8 mouse cellular contexts compared by ENCODE assay signal in the genomic region with DNA sequence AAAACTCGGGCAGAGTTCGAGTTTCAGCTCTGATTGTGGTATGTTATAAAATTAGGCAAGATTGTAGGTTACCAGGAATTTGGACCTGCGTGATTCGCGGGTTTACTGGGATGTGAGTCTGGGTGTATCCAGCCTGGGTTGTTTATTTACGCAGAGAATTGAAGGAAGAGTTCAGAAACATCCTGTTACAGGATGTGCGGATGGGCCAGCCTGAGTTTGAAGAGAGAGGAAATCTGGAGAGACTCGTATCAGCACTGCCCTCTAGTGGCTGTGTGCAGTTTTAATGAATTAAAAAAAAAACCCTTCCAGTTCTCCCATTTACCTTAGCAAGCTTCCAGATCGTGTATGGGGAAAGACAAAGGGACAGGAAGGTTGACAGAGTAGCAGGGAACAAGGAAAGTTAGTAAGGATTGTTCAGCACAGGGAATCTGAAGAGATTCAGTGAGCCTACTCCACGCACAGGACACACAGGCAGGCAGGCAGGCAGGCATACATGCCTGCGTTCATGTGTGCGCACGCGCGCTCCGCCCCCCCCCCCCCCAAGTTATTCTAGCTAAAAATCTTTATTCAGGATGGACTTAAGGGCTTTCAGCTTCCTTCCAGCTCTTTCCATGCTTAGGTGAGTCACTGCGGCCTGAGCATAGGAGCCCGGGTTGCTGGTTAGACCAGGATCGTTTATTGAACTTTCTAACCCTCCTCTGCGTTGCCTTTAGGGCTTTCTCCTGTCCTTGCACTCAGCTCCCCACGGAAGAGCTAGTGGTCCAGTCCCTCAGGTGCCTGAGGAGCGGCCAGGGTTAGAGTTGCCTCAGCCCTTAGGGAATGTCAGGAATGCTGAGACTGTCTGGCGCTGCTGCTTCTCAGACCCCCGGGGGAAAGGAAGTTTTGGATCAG.
DNase-seq lines count a peak whose midpoint lies in the region; ATAC-seq and TF ChIP-seq lines count a peak whose summit lies in the region.

No protein-coding gene starts in this region.

- TF ChIP-seq CTCF in CH12.LX (conservative IDR thresholded peaks at IDR 0.05 in 1 of 2, IDR thresholded peaks at IDR 0.05 in 1 of 2; ENCODE audit: low read depth in 2 of 2, low read length in 2 of 2), result peak; percentile 65
- TF ChIP-seq CTCF in intestine, postnatal 0 days (IDR thresholded peaks at IDR 0.05; ENCODE audit: low read depth), result peak; percentile 84
- peak; percentile 42; the same call in 1 of the 2 replicates for TF ChIP-seq CTCF in liver, adult 2 months (IDR thresholded peaks at IDR 0.05; ENCODE audit: low read depth, low read length)
- TF ChIP-seq CTCF in midbrain, postnatal 0 days (IDR thresholded peaks at IDR 0.05), result peak; percentile 83

- H3K4me1 ChIP-seq in CH12.LX (ENCODE audit: control insufficient read depth in 1 of 2, insufficient read depth in 2 of 2), result peaks cover 0 to 18% of the 10 kb centered on the region in 2 experiments; a peak in 2 of 4 replicates
- no peaks in the 10 kb centered on the region for H3K4me1 ChIP-seq in intestine, postnatal 0 days (replicated peaks; ENCODE audit: control insufficient read depth, insufficient read depth, low read length)
- peaks cover 27% of the 10 kb centered on the region for H3K4me1 ChIP-seq in liver, adult 2 months (ENCODE audit: control insufficient read depth, insufficient read depth, low read length)
- H3K4me1 ChIP-seq in midbrain, postnatal 0 days (ENCODE audit: insufficient read depth, low read length), result no peaks in the 10 kb centered on the region

- no peaks in the 10 kb centered on the region for H3K9me3 ChIP-seq in CH12.LX (replicated peaks; ENCODE audit: low read length)
- no peaks in the 10 kb centered on the region for H3K9me3 ChIP-seq in intestine, postnatal 0 days (ENCODE audit: control insufficient read depth)
- no peaks in the 10 kb centered on the region for H3K9me3 ChIP-seq in midbrain, postnatal 0 days (ENCODE audit: low read length)

- dilution Hi-C loops in CH12.LX (cut with MboI; ENCODE audit: extremely low pct_ligation_motif_present, extremely low pct_unique_long_range_greater_than_20kb, low sequenced_read_pairs), result no loop called here

- H3K27me3 ChIP-seq in CH12.LX (replicated peaks), result no peaks in the 10 kb centered on the region
- no peaks in the 10 kb centered on the region for H3K27me3 ChIP-seq in intestine, postnatal 0 days (replicated peaks; ENCODE audit: control insufficient read depth, insufficient read depth, low read length)
- H3K27me3 ChIP-seq in liver, adult 2 months (ENCODE audit: control insufficient read depth, insufficient read depth, low read length), result no peaks in the 10 kb centered on the region
- 0 out of 2 replicates have a peak, but pooled peaks cover 5% of the 10 kb centered on the region for H3K27me3 ChIP-seq in midbrain, postnatal 0 days (ENCODE audit: insufficient read depth, low read length)

- DNase-seq in CH12.LX (ENCODE audit: extremely low read depth), result peak; percentile 69
- peak; percentile 57 for DNase-seq in adrenal gland, adult 2 months
- peak; percentile 88 for DNase-seq in embryo, embryonic 10.5 days (ENCODE audit: low spot score)
- DNase-seq in heart, adult 18-20 months, result peak; percentile 84 to 86
- DNase-seq in liver, adult 2 months (ENCODE audit: extremely low read depth, low read depth, low spot score), result peak; percentile 82
- peak; percentile 83 for DNase-seq in midbrain, postnatal 0 days (ENCODE audit: low spot score)
- DNase-seq in urinary bladder, adult 2 months (ENCODE audit: low spot score), result peak; percentile 27

- peak; percentile 55; the same call in 1 of the 2 replicates for ATAC-seq in intestine, postnatal 0 days
- ATAC-seq in midbrain, postnatal 0 days (ENCODE audit: low FRiP score), result peak; percentile 71; the same call in 1 of the 2 replicates

- H3K4me3 ChIP-seq in CH12.LX (replicated peaks in 1 of 3; ENCODE audit: low read depth in 2 of 3, low read length in 2 of 3, poor library complexity in 1 of 3), result peak overlapping the region in 2 of 3 experiments; percentile 20 to 37
- H3K4me3 ChIP-seq in intestine, postnatal 0 days (ENCODE audit: low read depth, low read length), result peak overlapping the region; percentile 36
- peak overlapping the region; percentile 48 for H3K4me3 ChIP-seq in liver, adult 2 months (ENCODE audit: insufficient read depth, low read depth, low read length)
- H3K4me3 ChIP-seq in midbrain, postnatal 0 days (ENCODE audit: low read depth, low read length), result peak overlapping the region; percentile 30

- no peaks in the 10 kb centered on the region for H3K79me2 ChIP-seq in CH12.LX (replicated peaks; ENCODE audit: control insufficient read depth, extremely low read depth, insufficient read depth, poor library complexity, severe bottlenecking)
- no peaks in the 10 kb centered on the region for H3K79me2 ChIP-seq in liver, adult 2 months (ENCODE audit: control insufficient read depth, insufficient read depth, low read length)

- 3% methylated on average over 24 of the region's 24 CpGs for WGBS in intestine, postnatal 0 days
- 4% methylated on average over 24 of the region's 24 CpGs for WGBS in liver, adult 2 months
- whole genome bisulfite sequencing in midbrain, postnatal 0 days, result 9% methylated on average over 24 of the region's 24 CpGs

- TF ChIP-seq POLR2A in CH12.LX (IDR thresholded peaks at IDR 0.05; ENCODE audit: low read depth, low read length), result no peak
- TF ChIP-seq POLR2A in liver, adult 2 months (IDR thresholded peaks at IDR 0.05; ENCODE audit: extremely low read depth, insufficient read depth, low read length), result no peak

- H3K4me2 ChIP-seq in CH12.LX (ENCODE audit: insufficient read depth, low read depth, poor library complexity, severe bottlenecking), result no peak overlapping the region
- H3K4me2 ChIP-seq in intestine, postnatal 0 days (replicated peaks; ENCODE audit: low read depth), result peak overlapping the region; percentile 68
- H3K4me2 ChIP-seq in midbrain, postnatal 0 days (ENCODE audit: low read depth, low read length, poor library complexity, severe bottlenecking), result peak overlapping the region; percentile 50

- no peaks in the 10 kb centered on the region for H3K36me3 ChIP-seq in CH12.LX (replicated peaks in 1 of 2; ENCODE audit: control insufficient read depth in 1 of 2, insufficient read depth in 1 of 2, low read length in 1 of 2)
- H3K36me3 ChIP-seq in intestine, postnatal 0 days (ENCODE audit: control insufficient read depth, insufficient read depth), result no peaks in the 10 kb centered on the region
- no peaks in the 10 kb centered on the region for H3K36me3 ChIP-seq in liver, adult 2 months (ENCODE audit: control insufficient read depth, insufficient read depth, low read length)
- no peaks in the 10 kb centered on the region for H3K36me3 ChIP-seq in midbrain, postnatal 0 days (ENCODE audit: insufficient read depth, low read length)

- TF ChIP-seq RAD21 in CH12.LX (IDR thresholded peaks at IDR 0.05; ENCODE audit: low read depth, low read length), result peak; percentile 61

- no peak for TF ChIP-seq EP300 in CH12.LX (IDR thresholded peaks at IDR 0.05; ENCODE audit: low read length)

- no peak overlapping the region for H3K9ac ChIP-seq in CH12.LX (ENCODE audit: insufficient read depth, low read depth)
- H3K9ac ChIP-seq in intestine, postnatal 0 days (ENCODE audit: low read depth, low read length), result peak overlapping the region; percentile 27; the same call in 1 of the 2 replicates
- peak overlapping the region; percentile 77 for H3K9ac ChIP-seq in liver, adult 2 months (ENCODE audit: low read depth, low read length)
- no peak overlapping the region for H3K9ac ChIP-seq in midbrain, postnatal 0 days (replicated peaks; ENCODE audit: low read length, poor library complexity, severe bottlenecking)

- H3K27ac ChIP-seq in CH12.LX (ENCODE audit: insufficient read depth, low read depth), result no peak overlapping the region
- peak overlapping the region; percentile 17; the same call in 1 of the 2 replicates for H3K27ac ChIP-seq in intestine, postnatal 0 days (ENCODE audit: low read depth, low read length)
- peak overlapping the region; percentile 81 for H3K27ac ChIP-seq in liver, adult 2 months (replicated peaks; ENCODE audit: insufficient read depth, low read depth, low read length)
- H3K27ac ChIP-seq in midbrain, postnatal 0 days (ENCODE audit: low read depth, low read length), result no peak overlapping the region

- in situ Hi-C loops in CH12.LX (cut with MboI; ENCODE audit: low pct_ligation_motif_present, low pct_unique_long_range_greater_than_20kb, low sequenced_read_pairs), result loop anchor here (25.0 kb wide), 1 partner anchor 509 kb away; no protein-coding TSS in a partner anchor

TF ChIP-seq in CH12.LX, 34 proteins besides CTCF, POLR2A, EP300 and RAD21 (continues in another document):
- TF ChIP-seq MAZ (IDR thresholded peaks at IDR 0.05; ENCODE audit: low read depth, low read length) (no peak), JUN (IDR thresholded peaks at IDR 0.05; ENCODE audit: insufficient read depth, low read depth, low read length) (no peak), USF1 (IDR thresholded peaks at IDR 0.05; ENCODE audit: low read depth, low read length) (no peak), MYC (IDR thresholded peaks at IDR 0.05; ENCODE audit: low read depth, low read length) (no peak), BHLHE40 (IDR thresholded peaks at IDR 0.05; ENCODE audit: low read depth, low read length) (no peak), POLR2AphosphoS2 (IDR thresholded peaks at IDR 0.05; ENCODE audit: low read depth, low read length) (no peak), HCFC1 (IDR thresholded peaks at IDR 0.05; ENCODE audit: low read depth, low read length) (no peak), CHD2 (IDR thresholded peaks at IDR 0.05; ENCODE audit: low read length) (no peak), KAT2A (IDR thresholded peaks at IDR 0.05; ENCODE audit: insufficient replicate concordance, low read length) (no peak), NRF1 (IDR thresholded peaks at IDR 0.05; ENCODE audit: low read depth, low read length) (peak; percentile 44; the same call in 1 of the 2 replicates), ZMIZ1 (IDR thresholded peaks at IDR 0.05; ENCODE audit: low read depth, low read length) (no peak), GABPA (IDR thresholded peaks at IDR 0.05; ENCODE audit: insufficient replicate concordance, low read depth, low read length) (no peak), ZNF384 (IDR thresholded peaks at IDR 0.05; ENCODE audit: low read depth, low read length) (peak; percentile 89), MEF2A (IDR thresholded peaks at IDR 0.05; ENCODE audit: borderline replicate concordance, low read depth, low read length) (no peak), PAX5 (IDR thresholded peaks at IDR 0.05; ENCODE audit: low read length) (no peak), SIN3A (IDR thresholded peaks at IDR 0.05; ENCODE audit: low read length) (no peak), TCF12 (IDR thresholded peaks at IDR 0.05; ENCODE audit: low read depth, low read length) (no peak), NELFE (IDR thresholded peaks at IDR 0.05; ENCODE audit: low read depth, low read length) (no peak), UBTF (IDR thresholded peaks at IDR 0.05; ENCODE audit: low read depth, low read length) (no peak), MXI1 (IDR thresholded peaks at IDR 0.05; ENCODE audit: low read depth, low read length) (no peak), SMC3 (IDR thresholded peaks at IDR 0.05; ENCODE audit: low read depth, low read length) (peak; percentile 51), ETS1 (conservative IDR thresholded peaks at IDR 0.05; ENCODE audit: low read depth, low read length) (no peak)

Comparison
In these comparisons a context has a peak if more than half of its experiments do, and no peak if none do; other contexts are left out.
1. DNase-seq: peak in every context shown above with its lines; median percentile 88 in embryo, embryonic 10.5 days; 85 in heart, adult 18-20 months; 83 in midbrain, postnatal 0 days; 82 in liver, adult 2 months; 69 in CH12.LX; 57 in adrenal gland, adult 2 months; 27 in urinary bladder, adult 2 months.
2. H3K27ac ChIP-seq: peak in intestine, postnatal 0 days (single experiment) and liver, adult 2 months (single experiment); none in CH12.LX (single experiment) and midbrain, postnatal 0 days (single experiment).
3. H3K9ac ChIP-seq: peak in intestine, postnatal 0 days (single experiment) and liver, adult 2 months (single experiment); none in CH12.LX (single experiment) and midbrain, postnatal 0 days (single experiment).
4. Peak in every context shown above with its lines, with median percentiles within 50 percentile points of each other: H3K4me3 ChIP-seq and CTCF ChIP-seq.